Mouse (Mus musculus) adrenal gland (tissue): ENCODE data around the gene Mpped1.

Source experiments
- intact Hi-C: fragments of 180-260 bp; cut with DNase I; formaldehyde crosslinking; loops from one replicate; pipeline ENCODE4 v1.15.1; 2025

Mpped1 gene

GRCm38 (mm10) chr15:83784772-83785171, 5.5 kb downstream of the Mpped1 start:
- intact Hi-C loops: no loop called here

GRCm38 (mm10) chr15:83789046-83789445, 9.8 kb downstream of the Mpped1 start:
- intact Hi-C loops: no loop called here

- intact Hi-C loops: no loop called here
These were observed 17.7 kb downstream of the Mpped1 start for GRCm38 (mm10) chr15:83796924-83797323.

- intact Hi-C loops: no loop called here
These were observed 19.7 kb downstream of the Mpped1 start for GRCm38 (mm10) chr15:83798964-83799363.

- intact Hi-C loops: no loop called here
These were observed 21.7 kb downstream of the Mpped1 start for GRCm38 (mm10) chr15:83801011-83801410.

GRCm38 (mm10) chr15:83814106-83814505, 34.8 kb downstream of the Mpped1 start:
- intact Hi-C loops: no loop called here

- intact Hi-C loops: no loop called here
These were observed 48.7 kb downstream of the Mpped1 start for GRCm38 (mm10) chr15:83828011-83828410.

GRCm38 (mm10) chr15:83829226-83829625, 50.0 kb downstream of the Mpped1 start:
- intact Hi-C loops: no loop called here

- intact Hi-C loops: no loop called here
These were observed 53.0 kb downstream of the Mpped1 start for GRCm38 (mm10) chr15:83832265-83832664.

GRCm38 (mm10) chr15:83840950-83841719, 61.9 kb downstream of the Mpped1 start:
- intact Hi-C loops: no loop called here

GRCm38 (mm10) chr15:83842419-83842818, 63.2 kb downstream of the Mpped1 start:
- intact Hi-C loops: no loop called here

GRCm38 (mm10) chr15:83842915-83843789, 63.9 kb downstream of the Mpped1 start:
- intact Hi-C loops: no loop called here

GRCm38 (mm10) chr15:83845734-83846133, 66.5 kb downstream of the Mpped1 start:
- intact Hi-C loops: no loop called here

- intact Hi-C loops: no loop called here
These were observed 67.3 kb downstream of the Mpped1 start for GRCm38 (mm10) chr15:83846592-83846991.

GRCm38 (mm10) chr15:83847512-83847911, 68.2 kb downstream of the Mpped1 start:
- intact Hi-C loops: no loop called here

GRCm38 (mm10) chr15:83848193-83848592, 68.9 kb downstream of the Mpped1 start:
- intact Hi-C loops: no loop called here

GRCm38 (mm10) chr15:83853400-83853811, 74.1 kb downstream of the Mpped1 start:
- intact Hi-C loops: no loop called here

GRCm38 (mm10) chr15:83857129-83857528, 77.9 kb downstream of the Mpped1 start:
- intact Hi-C loops: loop anchor here (1.0 to 5.0 kb wide), 2 partner anchors 197 to 775 kb away; no protein-coding TSS in a partner anchor

GRCm38 (mm10) chr15:83865626-83866025, 86.4 kb downstream of the Mpped1 start:
- intact Hi-C loops: no loop called here

GRCm38 (mm10) chr15:83870936-83871335, 91.7 kb downstream of the Mpped1 start:
- intact Hi-C loops: no loop called here

- intact Hi-C loops: no loop called here
These were observed 98.0 kb downstream of the Mpped1 start for GRCm38 (mm10) chr15:83877155-83877866.

GRCm38 (mm10) chr15:83877898-83878297, 98.6 kb downstream of the Mpped1 start:
- intact Hi-C loops: no loop called here
